8 mouse cellular contexts compared by ENCODE assay signal in the genomic region with DNA sequence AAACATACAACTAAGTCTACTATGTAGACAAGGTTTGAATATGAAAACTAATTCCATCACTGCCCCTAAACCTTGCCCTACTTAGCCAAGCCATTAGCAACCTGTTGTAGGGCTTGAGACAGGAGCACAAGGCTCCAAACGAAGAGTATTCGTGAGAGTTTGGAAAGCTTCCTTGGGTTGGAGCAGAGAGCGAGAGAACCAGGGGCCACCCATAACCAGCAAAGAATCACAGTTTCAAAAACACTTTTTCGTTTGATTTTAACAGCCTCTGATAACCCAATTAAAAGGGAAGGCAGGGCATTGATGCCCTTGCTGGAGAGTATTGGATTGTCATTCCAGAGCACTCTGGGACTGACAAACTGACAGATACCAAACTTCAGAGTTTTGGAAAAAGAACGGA. TPM values are rescaled to one million over a fixed set of nuclear protein-coding genes. Genes with fewer than 3 reads are reported as not detected.
DNase-seq lines count a peak whose midpoint lies in the region; ATAC-seq and TF ChIP-seq lines count a peak whose summit lies in the region.

No protein-coding gene starts in this region.

- no peak for DNase-seq in cerebellum, adult 2 months
- no peak for DNase-seq in limb, embryonic 14.5 days (ENCODE audit: low spot score)
- DNase-seq in layer of hippocampus, adult 8-10 months (ENCODE audit: low spot score in 2 of 2) = no peak
- no peak for DNase-seq in right cerebral cortex, postnatal 4 days

- H3K27me3 ChIP-seq in cerebellum, adult 2 months (ENCODE audit: control insufficient read depth, insufficient read depth, low read length) = no peaks in the 10 kb centered on the region
- peaks cover 42% of the 10 kb centered on the region for H3K27me3 ChIP-seq in megakaryocyte, embryonic 14.5 days (replicated peaks)
- no peaks in the 10 kb centered on the region for H3K27me3 ChIP-seq in limb, embryonic 14.5 days (ENCODE audit: control insufficient read depth, insufficient read depth, low read length)
- no peaks in the 10 kb centered on the region for H3K27me3 ChIP-seq in stomach, embryonic 15.5 days (replicated peaks)

- H3K4me1 ChIP-seq in cerebellum, adult 2 months (ENCODE audit: control insufficient read depth, insufficient read depth, low read length) = no peaks in the 10 kb centered on the region; the same call in 1 of the 2 replicates
- H3K4me1 ChIP-seq in megakaryocyte, embryonic 14.5 days = peaks cover 27% of the 10 kb centered on the region
- peaks cover 5% of the 10 kb centered on the region; the same call in 1 of the 2 replicates for H3K4me1 ChIP-seq in limb, embryonic 14.5 days (ENCODE audit: control insufficient read depth, insufficient read depth, low read length)
- H3K4me1 ChIP-seq in stomach, embryonic 15.5 days = 0 out of 2 replicates have a peak, but pooled peaks cover 4% of the 10 kb centered on the region

- WGBS in cerebellum, adult 2 months = 34% methylated on average over 5 of the region's 5 CpGs
- WGBS in limb, embryonic 14.5 days = 32% methylated on average over 5 of the region's 5 CpGs
- 41% methylated on average over 5 of the region's 5 CpGs for WGBS in stomach, embryonic 15.5 days

- no peak overlapping the region for H3K27ac ChIP-seq in cerebellum, adult 2 months (ENCODE audit: insufficient read depth, low read length)
- no peak overlapping the region for H3K27ac ChIP-seq in limb, embryonic 14.5 days (replicated peaks; ENCODE audit: low read depth, low read length)
- H3K27ac ChIP-seq in stomach, embryonic 15.5 days = no peak overlapping the region

- TF ChIP-seq POLR2A in cerebellum, adult 2 months (IDR thresholded peaks at IDR 0.05; ENCODE audit: borderline replicate concordance, insufficient read depth, low read length) = no peak
- TF ChIP-seq POLR2A in limb, embryonic 14.5 days (IDR thresholded peaks at IDR 0.05; ENCODE audit: borderline replicate concordance, extremely low read depth, insufficient read depth, insufficient read length) = no peak

- peak overlapping the region; percentile 86 for H3K4me2 ChIP-seq in limb, embryonic 14.5 days (replicated peaks; ENCODE audit: low read depth, low read length, severe bottlenecking)
- H3K4me2 ChIP-seq in stomach, embryonic 15.5 days = peak overlapping the region; percentile 93

- ATAC-seq in cerebellum, adult (ENCODE audit: insufficient number of reproducible peaks, low FRiP score, low TSS enrichment) = no peak
- no peak for ATAC-seq in megakaryocyte, adult 5-6 weeks (ENCODE audit: poor library complexity, severe bottlenecking)
- ATAC-seq in limb, embryonic 14.5 days (ENCODE audit: low FRiP score, low read depth) = no peak
- ATAC-seq in stomach, embryonic 15.5 days (ENCODE audit: insufficient read depth, low FRiP score, low read depth) = no peak

- no peaks in the 10 kb centered on the region for H3K36me3 ChIP-seq in megakaryocyte, embryonic 14.5 days (replicated peaks; ENCODE audit: low read length)
- no peaks in the 10 kb centered on the region for H3K36me3 ChIP-seq in limb, embryonic 14.5 days (ENCODE audit: control insufficient read depth, insufficient read depth, low read length)
- no peaks in the 10 kb centered on the region for H3K36me3 ChIP-seq in stomach, embryonic 15.5 days

- TF ChIP-seq CTCF in cerebellum, adult 2 months (IDR thresholded peaks at IDR 0.05; ENCODE audit: borderline replicate concordance, insufficient read depth, low read depth, low read length) = no peak

- no peaks in the 10 kb centered on the region for H3K9me3 ChIP-seq in megakaryocyte, embryonic 14.5 days
- no peaks in the 10 kb centered on the region for H3K9me3 ChIP-seq in limb, embryonic 14.5 days (ENCODE audit: control insufficient read depth, low read length)
- no peaks in the 10 kb centered on the region for H3K9me3 ChIP-seq in stomach, embryonic 15.5 days

- H3K9ac ChIP-seq in limb, embryonic 14.5 days (ENCODE audit: low read depth, low read length, severe bottlenecking) = peak overlapping the region; percentile 84; the same call in 1 of the 2 replicates
- peak overlapping the region; percentile 82; the same call in 1 of the 2 replicates for H3K9ac ChIP-seq in stomach, embryonic 15.5 days

- H3K4me3 ChIP-seq in cerebellum, adult 2 months (replicated peaks; ENCODE audit: insufficient read depth, low read depth, low read length) = peak overlapping the region; percentile 94
- H3K4me3 ChIP-seq in megakaryocyte, embryonic 14.5 days (replicated peaks) = peak overlapping the region; percentile 92
- peak overlapping the region; percentile 95 for H3K4me3 ChIP-seq in limb, embryonic 14.5 days (replicated peaks; ENCODE audit: low read length)
- H3K4me3 ChIP-seq in stomach, embryonic 15.5 days (replicated peaks) = peak overlapping the region; percentile 86

RNA-seq across cellular contexts. Expression of a gene that starts 1.0 kb away (rescaled TPM):
- 4.9 TPM in 2 replicates for polyA plus RNA-seq in cerebellum, adult 2 months (2012; rRNA removed)
- 0.02 TPM in 1 of 2 replicates, not detected in the other for polyA plus RNA-seq in megakaryocyte, embryonic 14.5 days (2012; ENCODE audit: insufficient read depth, low replicate concordance)
- total RNA-seq in megakaryocyte, adult 5-6 weeks (2015) = 2.9 and 4.0 TPM in 2 replicates
- total RNA-seq in megakaryocyte, adult 5-6 weeks (2017) = 5.3 and 6.2 TPM in 2 replicates
- polyA plus RNA-seq in limb, embryonic 14.5 days (2012; rRNA removed) = 2.8 and 3.2 TPM in 2 replicates
- polyA plus RNA-seq in limb, embryonic 14.5 days (2014; fragmentation: Nextera tagmentation; extraction: Ambion mirVana) = 3.3 and 3.5 TPM in 2 replicates
- 1.6 and 2.1 TPM in 2 replicates for polyA plus RNA-seq in stomach, embryonic 15.5 days (2015; fragmentation: Nextera tagmentation; extraction: Ambion mirVana)
- total RNA-seq in layer of hippocampus, adult 8-10 months (2022) = 10 to 100 TPM in 1 of 4 experiments, 1 to 10 TPM in 3; 6.7 to 11.6 (median 8.5) TPM

RNA-seq across cellular contexts. Expression of a gene that starts 24.4 kb away (rescaled TPM):
- 0.49 and 0.67 TPM in 2 replicates for polyA plus RNA-seq in cerebellum, adult 2 months (2012; rRNA removed)
- 1.7 TPM in 1 of 2 replicates, not detected in the other for polyA plus RNA-seq in megakaryocyte, embryonic 14.5 days (2012; ENCODE audit: insufficient read depth, low replicate concordance)
- 29.7 and 33.8 TPM in 2 replicates for total RNA-seq in megakaryocyte, adult 5-6 weeks (2015)
- total RNA-seq in megakaryocyte, adult 5-6 weeks (2017) = 82.6 and 84.1 TPM in 2 replicates
- 12.0 and 22.6 TPM in 2 replicates for polyA plus RNA-seq in limb, embryonic 14.5 days (2012; rRNA removed)
- 34.2 and 39.2 TPM in 2 replicates for polyA plus RNA-seq in limb, embryonic 14.5 days (2014; fragmentation: Nextera tagmentation; extraction: Ambion mirVana)
- 36.1 and 40.0 TPM in 2 replicates for polyA plus RNA-seq in stomach, embryonic 15.5 days (2015; fragmentation: Nextera tagmentation; extraction: Ambion mirVana)
- 1 to 10 TPM in 3 of 4 experiments, under 1 TPM in 1; 0.77 to 2.5 (median 1.6) TPM for total RNA-seq in layer of hippocampus, adult 8-10 months (2022)
